Mouse (Mus musculus) neural tube, embryonic 11.5 days (tissue): ENCODE measurements around the gene Rdh12. TPM values are rescaled to one million over a fixed set of nuclear protein-coding genes. Genes with fewer than 3 reads are reported as not detected.

Source experiments
- polyA plus RNA-seq: library from polyadenylated mRNA; unstranded; fragments of >200 nt; fragmentation: Nextera tagmentation; extraction: Ambion mirVana; gene quantifications from 2 replicates; pipeline ENCODE4 v1.2.1, GENCODE M21; 2014

Rdh12 gene
- polyA plus RNA-seq, 1 experiment from 2014 or later: 1.2 TPM

Other genes starting within 250 kb of the Rdh12 start
- 10.5 and 11.6 TPM in 2 replicates for gene Tmem229b, start 201.3 kb upstream of the Rdh12 start, polyA plus RNA-seq
- gene Plekhh1, start 179.8 kb upstream of the Rdh12 start, polyA plus RNA-seq: 6.2 and 7.4 TPM in 2 replicates
- gene Pigh, start 119.3 kb upstream of the Rdh12 start, polyA plus RNA-seq: 25.5 and 26.5 TPM in 2 replicates
- 6.0 and 7.8 TPM in 2 replicates for gene Arg2, start 78.1 kb upstream of the Rdh12 start, polyA plus RNA-seq
- gene Vti1b, start 36.2 kb upstream of the Rdh12 start, polyA plus RNA-seq: 103 and 105 TPM in 2 replicates
- gene Rdh11, start 16.6 kb upstream of the Rdh12 start, polyA plus RNA-seq: 26.1 and 27.3 TPM in 2 replicates
- 11.4 and 12.5 TPM in 2 replicates for gene Zfyve26, start 87.4 kb downstream of the Rdh12 start, polyA plus RNA-seq
- 4.7 and 5.5 TPM in 2 replicates for gene Rad51b, start 88.4 kb downstream of the Rdh12 start, polyA plus RNA-seq